Mouse (Mus musculus): Measurements from ENCODE around the gene Cdk5r2. TPM values are rescaled to one million over a fixed set of nuclear protein-coding genes. Genes with fewer than 3 reads are reported as not detected.
"Not testable (repeated sequence)": the region's sequence is repeated elsewhere in the genome, so short reads cannot be mapped to it uniquely, and the experiment has no call there.

The Cdk5r2 gene
- total RNA-seq (2021), result not detected

DNA sequence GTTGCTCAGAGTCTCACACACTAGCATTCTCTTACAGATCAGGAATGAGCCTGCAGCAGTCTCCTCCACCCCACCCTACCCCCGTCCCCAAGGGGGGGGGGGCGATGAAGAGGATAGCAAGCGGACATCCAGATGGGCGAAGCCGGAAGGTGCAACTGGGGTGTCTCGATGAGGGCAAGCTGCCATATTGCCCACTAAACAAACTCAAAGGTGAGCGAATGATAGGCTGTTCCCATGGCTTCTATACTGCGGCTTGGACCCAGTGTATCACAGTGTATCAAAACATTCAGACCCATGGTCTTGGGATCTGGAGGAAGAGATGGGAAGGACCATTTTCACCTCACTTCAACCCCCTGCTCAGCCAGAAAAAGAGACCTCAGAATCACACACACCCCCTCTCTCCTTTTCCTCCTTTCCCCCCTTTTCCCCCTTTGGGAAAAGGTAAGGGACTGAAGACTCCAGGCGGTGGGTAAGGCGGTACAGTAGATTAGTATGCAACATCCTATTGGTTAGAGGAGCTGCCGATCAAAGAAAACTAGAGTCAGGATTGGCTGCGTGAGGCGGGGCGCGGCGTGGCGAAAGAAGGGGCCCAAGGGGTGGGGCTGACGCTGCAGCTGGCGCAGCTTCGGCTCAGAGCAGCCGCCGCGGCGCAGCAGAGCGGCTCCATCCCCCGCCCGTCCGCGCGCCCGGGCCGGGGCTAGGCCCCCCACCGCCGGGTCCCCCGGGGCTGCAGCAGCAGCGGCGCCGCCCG is at the start of gene Cdk5r2:
Gene Cdk5r2, plus strand, starts transcription at position 629 of the 751 bp plus-strand sequence.
- intact Hi-C loops (cut with DNase I), result no loop called here
- peak; percentile 56 for DNase-seq (ENCODE audit: low spot score)

DNA sequence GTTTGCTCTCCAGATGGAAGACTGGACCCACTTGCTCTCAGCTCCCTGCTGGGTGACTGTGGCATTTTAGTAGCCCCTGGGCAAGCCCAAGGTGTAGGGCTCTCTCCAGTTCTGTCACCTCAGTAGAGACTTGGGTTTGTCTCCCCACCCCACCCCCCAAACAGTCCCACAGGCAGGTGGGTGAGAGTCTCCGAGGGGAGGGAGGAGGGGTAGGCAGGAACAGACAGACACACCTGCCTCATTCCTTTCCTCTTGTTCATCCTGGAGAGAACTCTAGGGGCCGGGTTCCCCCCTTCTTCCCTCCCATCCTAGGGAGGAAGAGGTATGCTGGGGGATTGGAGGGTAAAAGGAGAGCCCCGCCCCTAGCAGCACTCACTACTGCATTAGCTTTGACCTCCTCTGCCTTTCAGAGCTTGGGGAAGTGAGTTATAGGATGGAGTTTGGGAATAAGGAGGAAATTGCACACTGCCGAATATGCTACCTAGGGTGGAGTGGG is 49.3 kb upstream of the Cdk5r2 start:
- DNase-seq (ENCODE audit: low spot score), result no peak
- intact Hi-C loops (cut with DNase I), result no loop called here

DNA sequence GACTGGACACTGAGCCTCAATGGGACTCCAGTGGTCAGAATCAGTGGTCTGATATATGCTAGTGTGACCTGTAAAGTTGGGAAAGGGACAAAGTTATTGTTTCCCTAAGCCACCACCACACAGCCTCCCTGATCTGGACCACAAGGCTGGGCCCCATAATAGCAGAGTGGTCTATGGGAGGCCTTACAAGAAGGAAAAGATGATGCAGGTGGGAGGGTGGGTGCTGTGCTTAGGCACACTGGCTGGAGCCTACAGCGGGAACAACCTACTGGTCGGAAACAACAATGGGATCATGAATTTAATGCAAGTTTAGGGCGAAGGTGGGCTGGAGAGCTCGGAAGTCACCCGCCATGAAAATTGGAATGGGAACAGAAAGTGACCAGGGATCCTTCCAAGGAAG is 48.9 kb upstream of the Cdk5r2 start:
- DNase-seq (ENCODE audit: low spot score), result no peak
- intact Hi-C loops (cut with DNase I), result no loop called here

DNA sequence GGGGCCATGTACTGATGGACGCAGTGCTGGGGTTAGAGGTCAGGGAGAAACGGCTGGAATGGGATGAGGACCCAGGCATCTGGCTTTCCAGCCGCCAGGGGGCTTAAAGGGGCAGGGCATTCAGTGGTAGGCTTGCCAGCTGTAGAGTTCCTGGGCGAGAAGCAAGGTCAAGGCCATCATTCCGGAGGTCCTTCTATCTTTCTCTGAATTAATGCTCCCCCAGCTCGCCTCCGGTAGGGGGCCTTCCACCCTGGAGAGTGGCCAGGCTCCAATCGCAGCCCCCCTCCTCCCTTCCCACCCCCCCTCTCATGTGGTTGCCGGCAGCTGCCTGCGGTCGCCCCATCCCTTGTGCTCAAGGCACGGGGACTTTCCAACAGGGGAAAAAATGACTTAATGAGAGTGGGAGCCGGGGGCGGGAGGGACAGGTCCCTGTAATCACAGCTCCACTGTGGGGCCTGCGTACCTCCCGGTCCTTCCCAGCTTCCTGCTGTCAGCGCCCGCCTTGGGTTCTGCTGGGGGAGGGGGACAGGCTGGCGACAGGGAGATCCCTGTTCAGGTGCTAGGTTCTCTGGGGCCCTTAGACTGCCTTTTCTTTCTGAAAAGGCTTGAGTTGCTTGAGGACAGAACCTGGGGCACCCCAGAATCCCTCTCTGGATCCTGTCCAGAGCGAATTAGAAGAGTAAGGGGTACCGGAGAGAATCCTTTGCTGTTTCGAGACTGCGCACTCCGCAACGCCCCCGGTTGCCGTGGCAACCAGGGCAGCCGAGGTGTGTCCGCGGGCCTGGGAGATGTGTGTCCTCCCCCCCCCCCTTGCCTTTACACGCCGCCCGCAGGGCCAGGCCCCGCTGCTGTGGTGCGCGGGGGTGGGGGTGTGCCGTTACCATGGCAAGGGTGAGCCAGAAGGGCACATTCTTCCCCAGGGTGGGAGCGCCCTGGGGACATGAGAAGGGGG is 48.1 kb upstream of the Cdk5r2 start:
- no peak for DNase-seq (ENCODE audit: low spot score)
- intact Hi-C loops (cut with DNase I), result no loop called here

DNA sequence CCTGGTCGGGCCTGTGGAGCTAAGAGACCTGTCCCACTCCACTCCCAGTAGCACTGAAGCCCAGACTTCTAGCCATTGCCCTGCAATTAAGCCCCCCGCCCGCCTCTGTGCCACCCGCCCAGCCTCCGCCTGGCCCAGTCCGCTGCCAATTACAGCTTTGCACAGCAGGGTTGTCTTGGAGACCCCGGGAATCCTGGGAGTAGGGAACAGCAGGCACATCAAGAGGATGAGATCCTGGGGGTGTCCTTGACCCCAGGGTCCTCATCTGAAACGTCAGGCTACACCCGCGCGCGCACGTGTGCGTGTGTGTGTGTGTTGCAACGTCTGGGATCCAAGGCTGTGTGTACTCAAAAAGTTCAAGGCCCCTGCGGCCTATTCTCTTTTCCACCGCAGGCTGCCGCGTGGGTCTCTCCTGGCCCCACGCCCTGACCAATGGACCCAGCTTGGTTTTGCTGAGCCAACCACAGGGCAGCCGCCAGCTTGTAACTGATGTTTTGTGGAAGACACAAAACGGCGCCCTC is 47.1 kb upstream of the Cdk5r2 start:
- DNase-seq (ENCODE audit: low spot score), result no peak
- intact Hi-C loops (cut with DNase I), result loop anchor here (1.0 kb wide), 1 partner anchor 19 kb away; no protein-coding TSS in a partner anchor

DNA sequence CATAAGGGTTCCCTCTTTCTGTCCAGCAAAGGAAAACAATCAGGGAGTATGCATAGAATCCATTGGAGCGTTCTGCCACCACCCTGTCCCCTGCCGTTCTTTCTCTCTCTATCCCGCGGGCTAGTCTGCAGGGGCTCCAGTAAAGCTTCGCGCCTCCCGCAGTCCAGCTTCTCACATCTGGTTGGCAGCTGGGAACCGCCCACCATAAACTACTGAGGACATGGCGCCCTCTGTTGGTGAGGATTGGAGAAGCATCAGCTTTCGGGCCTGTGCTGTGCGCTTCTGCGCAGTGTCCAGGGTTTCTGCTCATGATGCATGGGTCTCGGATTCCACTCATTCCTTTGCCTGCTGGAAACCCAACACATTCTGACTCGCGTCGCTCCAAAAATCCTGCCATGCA is 46.7 kb upstream of the Cdk5r2 start:
- DNase-seq (ENCODE audit: low spot score), result peak; percentile 73
- intact Hi-C loops (cut with DNase I), result loop anchor here (1.0 kb wide), 1 partner anchor 20 kb away; no protein-coding TSS in a partner anchor

DNA sequence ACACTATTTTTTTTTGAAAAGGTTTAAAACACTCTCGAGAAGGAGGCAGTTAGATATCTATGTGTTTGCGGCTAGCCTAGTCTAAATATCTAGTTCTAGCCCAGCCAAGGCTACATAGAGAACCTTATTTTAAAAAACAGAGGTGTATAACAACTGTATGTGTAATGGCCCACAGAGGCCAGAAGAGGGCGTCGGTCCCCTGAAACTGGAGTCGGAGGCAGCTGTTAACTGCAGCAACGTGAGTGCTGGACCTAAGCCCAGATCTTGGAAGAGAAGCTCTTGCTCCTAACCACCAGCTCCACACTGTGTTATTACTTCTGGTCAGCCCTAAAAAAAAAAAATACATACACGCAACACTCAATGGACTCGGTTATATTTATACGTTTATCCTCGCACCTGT is 45.7 kb upstream of the Cdk5r2 start:
- intact Hi-C loops (cut with DNase I), result no loop called here
- no peak for DNase-seq (ENCODE audit: low spot score)

DNA sequence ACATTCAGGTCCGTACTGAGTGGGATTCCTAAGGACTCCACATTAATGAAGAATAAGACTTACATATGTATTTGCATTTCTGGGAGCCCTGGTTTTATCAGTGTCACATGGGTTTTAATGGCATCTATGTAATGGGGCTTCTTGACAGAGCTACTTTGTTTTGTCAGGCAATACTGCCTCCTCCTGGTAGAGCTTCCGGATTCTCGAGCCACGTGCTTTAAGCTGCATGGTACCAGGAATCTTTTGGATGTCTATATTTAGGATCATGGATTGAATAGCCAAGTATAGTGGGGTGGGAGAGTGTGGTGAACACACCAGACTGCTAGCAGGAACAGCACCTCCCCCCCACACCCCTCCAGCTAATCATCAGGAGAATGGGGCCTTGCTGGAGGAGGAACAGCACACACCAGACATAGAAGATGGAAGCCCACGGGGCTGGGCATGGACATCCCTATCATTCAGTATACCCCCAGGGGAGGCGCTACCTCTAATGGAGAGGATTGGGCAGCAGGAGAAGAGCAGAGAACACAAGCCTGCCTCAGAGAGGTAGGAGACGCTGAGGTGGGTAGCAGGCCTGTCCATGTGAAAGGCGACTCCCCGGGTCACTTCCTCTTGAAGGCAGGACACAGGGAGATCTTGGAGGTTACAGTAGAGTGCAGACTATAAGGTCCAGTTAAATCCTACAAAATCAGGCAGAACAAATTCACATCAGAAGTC is 39.6 kb upstream of the Cdk5r2 start:
- intact Hi-C loops (cut with DNase I), result no loop called here
- no peak for DNase-seq (ENCODE audit: low spot score)

DNA sequence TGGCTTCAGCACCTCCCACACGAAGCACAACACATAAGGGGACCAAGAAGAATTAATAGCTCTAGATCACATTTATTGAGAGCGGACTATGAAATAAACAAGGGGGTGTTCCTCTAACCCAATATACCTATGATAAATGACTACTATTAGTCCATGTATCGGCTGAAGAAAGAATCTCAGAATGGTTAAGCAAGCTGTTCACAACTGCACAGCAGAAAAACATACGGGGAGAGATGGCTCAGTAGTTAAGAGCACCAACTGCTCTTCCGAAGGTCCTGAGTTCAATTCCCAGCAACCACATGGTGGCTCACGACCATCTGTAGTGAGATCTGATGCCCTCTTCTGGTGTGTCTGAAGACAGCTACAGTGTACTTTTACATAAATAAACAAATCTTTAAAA is 38.8 kb upstream of the Cdk5r2 start:
- DNase-seq (ENCODE audit: low spot score); intact Hi-C loops (cut with DNase I): not testable (repeated sequence)

DNA sequence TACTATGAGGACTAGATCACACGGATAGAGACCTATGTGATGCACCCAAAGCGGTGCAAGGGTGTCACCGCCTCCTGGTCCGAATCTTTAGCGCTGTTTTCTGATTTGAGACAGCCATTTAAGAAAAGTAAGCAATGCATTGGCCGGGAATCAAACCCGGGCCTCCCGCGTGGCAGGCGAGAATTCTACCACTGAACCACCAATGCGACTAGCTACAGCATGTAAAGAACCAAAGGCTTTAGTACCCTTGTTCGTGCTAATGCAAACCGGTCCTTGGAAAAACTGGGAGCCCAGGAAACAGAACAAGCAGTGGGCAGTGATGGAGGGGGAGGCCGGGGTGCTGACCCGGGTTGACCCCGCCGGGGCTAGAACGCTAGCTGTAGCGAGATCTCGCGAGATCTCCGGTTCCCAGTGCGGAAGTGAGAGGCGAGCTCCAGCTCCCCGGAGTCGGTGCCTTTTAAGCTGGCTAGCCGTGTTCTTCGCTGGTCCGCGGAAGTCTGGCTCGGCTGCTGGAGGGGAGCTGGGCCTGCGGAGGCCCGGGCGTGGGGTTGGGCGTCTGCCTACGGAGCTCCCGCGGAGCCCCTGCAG is 38.0 kb upstream of the Cdk5r2 start:
- intact Hi-C loops (cut with DNase I), result no loop called here
- DNase-seq (ENCODE audit: low spot score), result peak; percentile 84

DNA sequence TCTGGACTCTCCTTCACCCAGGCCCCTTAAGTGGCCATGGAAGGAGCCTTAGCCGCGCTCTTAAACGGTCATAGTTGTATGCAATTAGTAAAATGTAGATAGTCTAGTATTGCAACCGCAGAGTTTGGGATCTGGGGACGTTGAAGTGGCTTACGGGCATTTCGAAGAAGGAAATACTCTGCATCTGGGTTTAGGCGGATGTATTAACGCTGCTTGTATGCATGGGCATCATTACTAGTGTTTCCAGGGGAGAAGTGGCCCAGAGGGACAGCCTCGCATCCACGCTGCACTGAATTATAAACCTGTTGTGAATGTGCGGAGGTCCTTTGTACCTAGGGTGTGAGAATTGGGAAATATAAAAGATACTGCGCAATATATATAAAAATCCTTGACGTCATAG is 37.5 kb upstream of the Cdk5r2 start:
- no peak for DNase-seq (ENCODE audit: low spot score)
- intact Hi-C loops (cut with DNase I), result no loop called here

DNA sequence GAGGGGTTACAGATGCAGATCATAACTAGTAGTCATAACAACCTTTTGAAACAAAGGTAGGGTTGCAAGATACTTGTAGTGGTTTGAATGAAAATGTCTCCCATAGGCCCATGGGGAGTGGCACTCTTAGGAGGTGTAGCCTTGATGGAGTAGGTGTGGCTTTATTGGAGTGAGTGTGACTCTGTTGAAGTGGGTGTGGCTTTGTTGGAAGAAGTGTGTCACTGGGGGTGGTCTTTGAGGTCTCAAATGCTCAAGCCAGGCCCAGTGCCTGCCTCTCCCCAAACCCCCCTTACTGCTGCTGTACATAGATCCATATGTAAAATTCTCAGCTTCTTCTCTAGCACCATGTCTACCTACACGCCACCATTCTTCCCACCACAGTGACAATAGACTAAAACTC is 36.2 kb upstream of the Cdk5r2 start:
- intact Hi-C loops (cut with DNase I), result no loop called here
- no peak for DNase-seq (ENCODE audit: low spot score)

DNA sequence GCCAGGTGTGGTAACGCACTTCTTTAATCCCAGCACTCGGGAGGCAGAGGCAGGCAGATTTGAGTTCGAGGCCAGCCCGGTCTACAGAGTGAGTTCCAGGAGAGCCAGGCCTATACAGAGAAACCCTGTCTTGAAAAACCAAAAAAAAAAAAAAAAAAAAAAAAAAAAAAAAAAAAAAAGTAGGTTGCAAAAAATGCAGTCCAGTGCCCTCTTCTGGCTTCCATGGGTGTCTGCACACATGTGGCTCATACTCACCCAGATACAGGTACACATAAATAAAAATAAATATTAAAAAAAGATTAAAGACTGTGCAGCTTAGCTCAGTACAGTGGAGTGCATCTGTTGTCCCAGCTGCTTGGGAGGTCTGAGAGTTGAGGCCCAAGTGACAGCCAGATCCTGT is 31.1 kb upstream of the Cdk5r2 start:
- DNase-seq (ENCODE audit: low spot score); intact Hi-C loops (cut with DNase I): not testable (repeated sequence)

DNA sequence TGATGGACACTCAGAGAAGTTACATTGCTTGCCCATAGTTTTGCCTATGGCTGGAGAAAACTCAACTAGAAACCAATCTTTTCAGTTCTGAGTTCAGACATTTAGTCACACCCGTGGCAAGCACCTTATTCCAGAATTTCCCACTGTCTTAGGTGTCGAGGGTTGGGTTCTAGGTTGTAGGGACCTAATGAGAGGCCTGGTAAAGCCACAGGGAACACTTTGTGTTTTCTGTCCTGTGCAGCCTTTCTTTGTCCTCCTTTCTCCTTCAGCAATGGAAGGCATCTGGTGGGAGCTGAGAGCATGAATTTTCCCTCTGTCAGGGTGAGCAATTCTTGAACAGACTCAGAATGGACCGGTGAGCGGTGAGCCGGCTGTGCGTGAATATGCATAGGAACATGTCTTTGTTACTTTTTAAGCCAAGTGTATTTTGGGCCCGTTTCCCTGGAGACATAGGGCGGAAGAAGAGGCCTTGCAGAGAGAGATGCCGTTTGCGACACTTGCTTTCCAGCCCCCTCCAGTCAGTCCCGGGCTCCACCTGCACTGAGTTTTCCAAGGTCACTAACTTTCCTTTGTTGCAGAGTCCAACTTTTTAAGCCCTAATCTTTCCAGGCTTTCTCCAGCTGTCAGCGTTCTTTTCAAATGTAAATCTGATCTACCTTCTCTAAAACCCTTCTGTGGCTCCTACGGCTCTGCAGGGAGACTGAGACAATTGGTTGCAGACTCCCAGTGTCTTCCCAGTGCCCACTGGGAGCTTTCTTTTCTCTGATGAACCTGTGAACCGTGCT is 30.0 kb upstream of the Cdk5r2 start:
- intact Hi-C loops (cut with DNase I), result no loop called here
- DNase-seq (ENCODE audit: low spot score), result no peak

DNA sequence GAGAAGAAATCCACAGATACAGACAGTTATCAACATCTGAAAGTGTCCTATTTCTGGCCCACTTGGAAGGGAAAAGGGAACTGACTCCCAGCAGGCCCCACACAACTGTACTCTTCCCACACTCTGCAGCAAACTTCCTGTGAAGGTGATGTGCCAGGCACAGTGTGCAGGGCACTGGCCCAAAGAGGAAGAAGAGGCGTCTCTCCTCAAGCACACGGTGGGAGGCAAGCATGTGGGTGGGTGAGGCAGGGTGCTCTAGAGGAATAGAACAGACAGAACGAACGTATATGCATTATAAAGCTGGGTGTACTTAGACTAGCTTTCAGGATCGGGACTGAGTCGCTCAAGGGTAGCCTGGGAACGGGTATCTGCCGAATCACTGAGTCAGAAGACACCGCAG is 24.7 kb upstream of the Cdk5r2 start:
- intact Hi-C loops (cut with DNase I), result no loop called here
- no peak for DNase-seq (ENCODE audit: low spot score)

DNA sequence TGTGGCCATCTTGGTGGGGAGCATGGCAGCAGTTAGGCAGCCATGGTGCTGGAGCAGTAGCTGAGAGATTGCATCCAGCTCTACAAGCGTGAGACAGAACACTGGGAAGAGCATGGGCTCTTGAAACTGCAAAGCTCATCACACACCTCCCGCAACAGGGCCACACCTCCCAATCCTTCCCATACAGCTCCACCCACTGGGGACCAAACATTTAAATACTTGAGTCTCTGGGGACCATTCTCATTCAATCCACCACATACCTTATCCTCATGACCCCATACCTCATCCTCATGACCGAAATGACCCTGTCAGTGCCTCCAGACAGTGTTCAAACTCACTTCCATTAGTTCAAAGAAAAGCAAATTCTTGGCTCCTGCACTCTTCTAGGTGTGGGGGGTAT is 21.5 kb upstream of the Cdk5r2 start:
- DNase-seq (ENCODE audit: low spot score), result no peak
- intact Hi-C loops (cut with DNase I), result no loop called here

DNA sequence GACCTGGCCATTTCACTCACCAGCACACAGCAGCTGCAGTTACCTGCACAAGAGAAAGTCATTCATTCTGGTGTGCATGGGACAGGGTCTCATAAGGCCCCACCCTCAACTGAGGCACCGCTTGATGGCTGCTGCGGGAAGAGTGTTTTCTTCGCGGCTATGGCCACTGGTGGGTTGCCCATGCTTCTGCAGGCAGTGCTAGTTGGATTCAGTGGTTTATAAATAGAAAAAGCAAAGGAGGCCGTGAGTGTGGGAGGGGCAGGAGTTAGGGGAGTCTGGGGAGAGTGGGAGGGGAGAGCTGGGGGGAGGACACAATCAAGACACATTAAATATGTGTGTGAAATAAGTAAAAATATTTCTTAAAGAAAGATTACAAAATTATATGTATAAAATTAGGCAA is 11.6 kb upstream of the Cdk5r2 start:
- no peak for DNase-seq (ENCODE audit: low spot score)
- intact Hi-C loops (cut with DNase I), result no loop called here

DNA sequence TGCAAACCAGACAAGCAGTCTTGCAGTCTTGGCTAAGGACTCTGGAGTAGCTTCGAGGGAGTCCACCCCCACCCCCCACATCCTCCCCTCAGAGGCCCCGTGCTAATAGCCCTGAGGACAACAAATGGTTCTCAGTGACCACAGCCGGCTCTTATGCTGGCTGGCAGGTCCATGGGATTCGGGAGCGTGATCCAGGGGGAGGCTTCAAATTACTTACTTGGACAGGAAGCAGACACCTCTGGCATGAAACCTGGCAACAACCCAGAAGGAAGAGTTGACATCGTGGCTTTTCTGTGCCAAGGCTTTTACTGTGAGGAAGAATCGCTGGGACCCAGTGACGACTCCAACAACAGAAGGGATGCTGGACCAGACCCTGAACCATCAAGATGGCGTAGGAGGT is 8.4 kb upstream of the Cdk5r2 start:
- DNase-seq (ENCODE audit: low spot score), result no peak
- intact Hi-C loops (cut with DNase I), result no loop called here

DNA sequence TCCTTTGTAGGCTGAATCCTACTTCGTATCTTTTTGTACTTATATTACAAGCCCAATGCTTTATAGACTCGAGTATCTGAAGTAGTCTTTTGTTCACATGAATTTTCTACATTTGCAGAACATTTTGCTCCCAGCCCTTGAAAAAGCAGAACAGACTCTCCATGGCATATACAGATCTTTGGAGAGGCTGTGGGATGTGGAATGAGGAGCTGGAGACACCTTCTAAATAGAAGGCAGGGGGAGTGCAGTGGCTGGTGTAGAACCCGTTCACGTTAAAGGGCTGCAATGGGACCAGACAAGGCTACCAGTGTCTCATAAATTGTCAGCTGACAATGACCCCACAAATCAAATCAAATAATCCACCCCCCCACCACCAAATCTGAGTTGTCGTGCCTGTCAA is 5.8 kb upstream of the Cdk5r2 start:
- intact Hi-C loops (cut with DNase I), result no loop called here
- no peak for DNase-seq (ENCODE audit: low spot score)

All from heart, postnatal 25 days (tissue).